Mouse (Mus musculus): ENCODE measurements at regions not wholly inside any gene's neighbourhood (a gene's known extent, or its start where the extent isn't known, plus 50 kb on each side); places are given as distances from the start of the nearest gene placed in this dataset.

DNA sequence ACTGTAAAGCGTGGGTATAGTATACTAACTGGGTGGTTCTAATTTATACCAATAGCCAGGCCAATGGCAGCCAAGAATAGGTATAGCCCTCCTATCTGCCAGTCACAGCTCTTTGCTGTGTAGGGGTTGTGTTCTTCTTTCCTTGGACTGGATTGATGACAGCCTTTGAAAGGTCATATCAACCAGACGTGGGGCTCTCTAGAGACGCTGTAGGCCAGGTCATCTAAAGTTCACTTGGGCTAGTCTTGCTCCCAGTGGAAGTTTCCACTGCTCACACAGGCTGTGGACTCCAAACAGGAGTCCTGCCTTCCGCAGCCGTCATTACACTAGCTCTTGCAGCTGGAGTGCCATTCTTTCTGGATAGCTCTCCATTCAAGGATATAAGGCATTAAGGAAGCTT is 220.3 kb downstream of the Gja1 start:
- TF ChIP-seq CTCF (IDR thresholded peaks at IDR 0.05; ENCODE audit: low read depth) = no peak
- TF ChIP-seq EP300 (IDR thresholded peaks at IDR 0.05; ENCODE audit: low read depth) = no peak
